Mouse (Mus musculus): Measurements from ENCODE around the gene Cxcl12. TPM values are rescaled to one million over a fixed set of nuclear protein-coding genes. Genes with fewer than 3 reads are reported as not detected.

The Cxcl12 gene
- total RNA-seq (2023): 0.18 to 0.69 TPM (median 0.31 TPM) in 4 replicates

GRCm38 (mm10) chr6:117168321-117169011 is at the start of gene Cxcl12:
Gene Cxcl12 (plus strand): TSS chr6:117168535.

